Mouse (Mus musculus) heart, embryonic 16.5 days (tissue): ENCODE data around the gene Dennd4b. TPM values are rescaled to one million over a fixed set of nuclear protein-coding genes. Genes with fewer than 3 reads are reported as not detected.

Source experiments
- ATAC-seq: fragments of 200-750 bp; cut with Nextera tagmentation; replicated peaks from 2 replicates; pipeline ENCODE4 v1.8.0; 2017; ENCODE audit warnings: moderate number of reproducible peaks; ENCODE audit not compliant: insufficient read depth, low FRiP score; ENCODE audit errors: extremely low read depth
- H3K27ac ChIP-seq: fragments of 300-500 bp; sonication (generic); 2 replicates; pipeline ENCODE4 v1.5.1; 2014; ENCODE audit warnings: mild to moderate bottlenecking, low read length, control low read depth, moderate library complexity
- H3K27me3 ChIP-seq: fragments of 300-500 bp; sonication (generic); 2 replicates; pipeline ENCODE4 v1.6.1; 2014; ENCODE audit warnings: low read length, mixed read lengths; ENCODE audit not compliant: control insufficient read depth, insufficient read depth
- H3K36me3 ChIP-seq: fragments of 300-500 bp; sonication (generic); 2 replicates; pipeline ENCODE4 v1.6.1; 2014; ENCODE audit not compliant: control insufficient read depth, insufficient read depth
- H3K4me1 ChIP-seq: fragments of 300-500 bp; sonication (generic); 2 replicates; pipeline ENCODE4 v1.6.1; 2014; ENCODE audit warnings: low read length, mixed read lengths; ENCODE audit not compliant: control insufficient read depth, insufficient read depth
- H3K4me2 ChIP-seq: fragments of 300-500 bp; sonication (generic); 2 replicates; pipeline ENCODE4 v1.6.1; 2014; ENCODE audit warnings: low read depth, mild to moderate bottlenecking, control low read depth, low read length
- H3K4me3 ChIP-seq: fragments of 300-500 bp; sonication (generic); 2 replicates; pipeline ENCODE4 v1.5.1; 2014; ENCODE audit warnings: mild to moderate bottlenecking, control low read depth, low read length
- H3K9ac ChIP-seq: fragments of 300-500 bp; sonication (generic); 2 replicates; pipeline ENCODE4 v1.6.1; 2014; ENCODE audit warnings: low read length, control low read depth
- H3K9me3 ChIP-seq: fragments of 300-500 bp; sonication (generic); replicated peaks from 2 replicates; pipeline ENCODE4 v1.6.1; 2016; ENCODE audit warnings: low read length; ENCODE audit not compliant: control insufficient read depth
- WGBS: fragments of 180-500 bp; shearing (Covaris S2); extraction: QIAGEN DNeasy Blood & Tissue Kit; methylation state at CpG from one replicate; pipeline ENCODE4 v1.1.7; 2014; 5-methylcytosine and 5-hydroxymethylcytosine counted together
- polyA plus RNA-seq: library from polyadenylated mRNA; unstranded; fragments of >200 nt; fragmentation: Nextera tagmentation; extraction: Ambion mirVana; gene quantifications from 2 replicates; pipeline ENCODE4 v1.2.1, GENCODE M21; 2015

Gene Dennd4b
- polyA plus RNA-seq, 1 experiment from 2014 or later, result 7.1 TPM

GRCm38 (mm10) chr3:90270784-90271183 is 5.8 kb downstream of the Dennd4b start:
- no peak for ATAC-seq
- peaks cover 10% of the 10 kb centered on the region for H3K4me1 ChIP-seq
- no peak overlapping the region for H3K9ac ChIP-seq
- peaks cover 26% of the 10 kb centered on the region for H3K36me3 ChIP-seq
- H3K9me3 ChIP-seq, result no peaks in the 10 kb centered on the region
- no peak overlapping the region for H3K4me3 ChIP-seq
- H3K27ac ChIP-seq, result no peak overlapping the region
- WGBS, result 93% methylated on average over 8 of the region's 8 CpGs
- no peaks in the 10 kb centered on the region for H3K27me3 ChIP-seq
- no peak overlapping the region for H3K4me2 ChIP-seq

DNA sequence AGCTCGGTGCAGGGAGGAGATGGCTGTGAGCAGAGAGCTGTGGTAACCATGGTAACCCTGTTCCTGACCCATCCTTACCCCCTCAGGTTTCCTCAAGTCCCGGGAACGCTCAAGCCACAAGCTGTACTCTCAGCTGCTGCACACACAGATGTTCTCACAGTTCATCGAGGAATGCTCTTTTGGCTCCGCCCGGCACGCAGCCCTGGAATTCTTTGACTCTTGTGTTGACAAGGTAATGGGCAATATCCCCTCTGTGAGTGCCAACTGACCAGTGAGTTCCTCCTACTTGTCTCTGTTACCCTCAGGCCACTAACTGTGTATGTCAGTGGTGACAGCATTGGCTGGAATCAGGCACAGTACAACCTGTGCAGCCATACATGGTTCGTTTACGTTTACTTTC is 7.2 kb downstream of the Dennd4b start:
- no peak for ATAC-seq
- no peaks in the 10 kb centered on the region for H3K27me3 ChIP-seq
- no peak overlapping the region for H3K9ac ChIP-seq
- no peaks in the 10 kb centered on the region for H3K9me3 ChIP-seq
- H3K4me1 ChIP-seq, result peaks cover 3% of the 10 kb centered on the region
- no peak overlapping the region for H3K4me3 ChIP-seq
- H3K36me3 ChIP-seq, result peaks cover 36% of the 10 kb centered on the region
- H3K4me2 ChIP-seq, result no peak overlapping the region
- WGBS, result 64% methylated on average over 9 of the region's 9 CpGs
- H3K27ac ChIP-seq, result no peak overlapping the region

GRCm38 (mm10) chr3:90273855-90274254 is 8.9 kb downstream of the Dennd4b start:
- Histone ChIP-seq H3K4me3 (no peak overlapping the region), H3K27ac (no peak overlapping the region), H3K36me3 (peaks cover 46% of the 10 kb centered on the region), H3K9ac (no peak overlapping the region), H3K4me1 (no peaks in the 10 kb centered on the region), H3K9me3 (no peaks in the 10 kb centered on the region), H3K4me2 (no peak overlapping the region), H3K27me3 (no peaks in the 10 kb centered on the region)
- no peak for ATAC-seq
- WGBS, result 89% methylated on average over 22 of the region's 22 CpGs

- Histone ChIP-seq H3K9me3 (no peaks in the 10 kb centered on the region), H3K36me3 (peaks cover 58% of the 10 kb centered on the region), H3K4me1 (no peaks in the 10 kb centered on the region), H3K27ac (no peak overlapping the region), H3K27me3 (no peaks in the 10 kb centered on the region), H3K4me3 (no peak overlapping the region), H3K9ac (no peak overlapping the region), H3K4me2 (no peak overlapping the region)
- WGBS, result 90% methylated on average over 11 of the region's 11 CpGs
- no peak for ATAC-seq
Measured at GRCm38 (mm10) chr3:90275286-90275685, 10.3 kb downstream of the Dennd4b start.

- H3K4me1 ChIP-seq, result no peaks in the 10 kb centered on the region
- 53% methylated on average over 16 of the region's 16 CpGs for WGBS
- ATAC-seq, result no peak
- H3K27ac ChIP-seq, result no peak overlapping the region
- H3K27me3 ChIP-seq, result no peaks in the 10 kb centered on the region
- no peak overlapping the region for H3K9ac ChIP-seq
- H3K4me3 ChIP-seq, result no peak overlapping the region
- no peak overlapping the region for H3K4me2 ChIP-seq
- H3K36me3 ChIP-seq, result peaks cover 57% of the 10 kb centered on the region
- H3K9me3 ChIP-seq, result no peaks in the 10 kb centered on the region
Measured at GRCm38 (mm10) chr3:90276858-90277257, 11.9 kb downstream of the Dennd4b start.

DNA sequence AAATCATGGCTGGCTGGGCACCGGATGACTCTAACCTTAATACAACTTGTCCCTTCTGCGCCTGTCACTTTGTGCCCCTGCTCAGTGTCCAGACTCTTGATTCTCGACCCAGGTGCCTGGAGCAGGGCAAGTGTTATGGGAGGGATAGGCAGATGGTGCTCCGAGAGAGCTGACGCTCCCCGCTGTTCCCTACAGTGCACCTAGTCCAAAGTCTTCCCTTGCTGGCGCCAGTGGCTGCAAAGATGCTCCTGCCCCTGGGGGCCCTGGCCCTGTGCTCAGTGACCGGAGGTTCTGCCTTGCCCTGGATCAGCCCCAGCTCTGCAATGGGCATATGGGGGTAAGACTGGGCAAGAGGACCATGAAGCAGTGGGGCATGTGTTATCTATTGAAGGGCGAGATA is 12.8 kb downstream of the Dennd4b start:
- Histone ChIP-seq H3K4me1 (no peaks in the 10 kb centered on the region), H3K4me2 (no peak overlapping the region), H3K27me3 (no peaks in the 10 kb centered on the region), H3K36me3 (peaks cover 49% of the 10 kb centered on the region), H3K9ac (no peak overlapping the region), H3K4me3 (no peak overlapping the region), H3K9me3 (no peaks in the 10 kb centered on the region), H3K27ac (no peak overlapping the region)
- no peak for ATAC-seq
- 90% methylated on average over 9 of the region's 9 CpGs for WGBS

DNA sequence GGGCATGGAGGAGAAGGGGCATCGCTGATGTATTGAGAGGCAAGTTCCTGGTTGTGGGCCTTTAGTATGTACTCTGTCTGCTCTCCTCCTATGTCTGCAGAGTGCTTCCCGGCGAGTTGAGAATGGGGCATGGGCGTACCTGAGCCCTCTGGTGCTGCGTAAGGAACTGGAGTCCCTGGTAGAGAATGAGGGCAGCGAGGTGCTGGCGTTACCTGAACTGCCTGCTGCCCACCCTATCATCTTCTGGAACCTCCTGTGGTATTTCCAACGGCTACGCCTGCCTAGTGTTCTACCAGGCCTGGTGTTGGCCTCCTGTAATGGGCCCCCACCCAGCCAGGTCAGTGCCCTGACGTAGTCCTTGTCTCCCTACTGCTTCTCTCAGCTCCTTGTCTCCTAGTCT is 13.2 kb downstream of the Dennd4b start:
- no peak overlapping the region for H3K4me3 ChIP-seq
- 91% methylated on average over 10 of the region's 10 CpGs for WGBS
- no peaks in the 10 kb centered on the region for H3K27me3 ChIP-seq
- H3K9me3 ChIP-seq, result no peaks in the 10 kb centered on the region
- no peak for ATAC-seq
- H3K36me3 ChIP-seq, result peaks cover 45% of the 10 kb centered on the region
- H3K9ac ChIP-seq, result no peak overlapping the region
- no peak overlapping the region for H3K27ac ChIP-seq
- H3K4me2 ChIP-seq, result no peak overlapping the region
- no peaks in the 10 kb centered on the region for H3K4me1 ChIP-seq

GRCm38 (mm10) chr3:90279216-90279615 is 14.2 kb downstream of the Dennd4b start:
- 89% methylated on average over 9 of the region's 9 CpGs for WGBS
- no peak overlapping the region for H3K4me2 ChIP-seq
- no peaks in the 10 kb centered on the region for H3K9me3 ChIP-seq
- H3K27ac ChIP-seq, result no peak overlapping the region
- H3K27me3 ChIP-seq, result no peaks in the 10 kb centered on the region
- peaks cover 43% of the 10 kb centered on the region for H3K36me3 ChIP-seq
- H3K9ac ChIP-seq, result no peak overlapping the region
- no peaks in the 10 kb centered on the region for H3K4me1 ChIP-seq
- no peak for ATAC-seq
- no peak overlapping the region for H3K4me3 ChIP-seq

DNA sequence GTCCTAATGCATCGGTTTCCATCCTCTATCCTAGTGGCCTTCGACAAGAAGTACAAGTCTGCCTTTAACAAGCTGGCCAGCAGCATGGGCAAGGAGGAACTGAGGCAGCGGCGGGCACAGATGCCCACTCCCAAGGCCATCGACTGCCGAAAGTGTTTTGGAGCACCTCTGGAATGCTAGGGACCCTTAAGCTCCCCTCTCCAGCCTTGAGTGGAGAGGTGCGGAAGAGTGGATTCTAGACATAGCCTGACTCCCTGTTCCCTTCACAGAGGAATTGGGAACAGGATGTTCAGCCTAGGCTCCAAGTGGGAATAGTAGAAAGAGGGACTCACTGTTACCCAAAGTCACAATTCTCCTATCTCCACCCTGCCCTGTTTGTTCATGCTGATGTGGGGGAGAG is 14.8 kb downstream of the Dennd4b start:
- H3K9me3 ChIP-seq, result no peaks in the 10 kb centered on the region
- no peak for ATAC-seq
- peaks cover 43% of the 10 kb centered on the region for H3K36me3 ChIP-seq
- H3K4me1 ChIP-seq, result no peaks in the 10 kb centered on the region
- H3K4me2 ChIP-seq, result no peak overlapping the region
- H3K27me3 ChIP-seq, result no peaks in the 10 kb centered on the region
- no peak overlapping the region for H3K4me3 ChIP-seq
- no peak overlapping the region for H3K9ac ChIP-seq
- 93% methylated on average over 7 of the region's 7 CpGs for WGBS
- no peak overlapping the region for H3K27ac ChIP-seq

DNA sequence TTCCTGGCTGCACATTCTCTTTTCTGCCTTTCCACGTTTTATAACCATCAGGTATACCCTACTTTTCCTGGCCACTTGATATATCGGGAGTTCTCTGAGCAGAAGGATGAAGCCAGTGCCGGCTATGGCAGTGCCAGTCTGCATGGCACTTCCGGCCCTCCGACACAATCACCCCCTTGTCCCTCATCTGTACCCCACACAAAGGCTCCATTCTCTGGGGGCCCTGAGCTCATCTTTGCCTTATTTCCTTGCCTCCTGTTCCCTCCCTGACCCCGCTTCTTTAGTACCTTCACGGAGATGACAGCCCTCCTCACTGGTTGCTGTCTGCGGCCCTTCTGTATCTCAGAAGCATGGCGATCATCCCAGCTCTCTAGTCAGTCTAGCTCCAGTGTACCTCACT is 15.7 kb downstream of the Dennd4b start:
- peaks cover 39% of the 10 kb centered on the region for H3K36me3 ChIP-seq
- no peaks in the 10 kb centered on the region for H3K27me3 ChIP-seq
- H3K9ac ChIP-seq, result no peak overlapping the region
- H3K4me3 ChIP-seq, result no peak overlapping the region
- WGBS, result 86% methylated on average over 9 of the region's 9 CpGs
- no peak overlapping the region for H3K4me2 ChIP-seq
- H3K9me3 ChIP-seq, result no peaks in the 10 kb centered on the region
- ATAC-seq, result no peak
- no peak overlapping the region for H3K27ac ChIP-seq
- no peaks in the 10 kb centered on the region for H3K4me1 ChIP-seq
